Mouse (Mus musculus) regulatory T cell (primary cell): ENCODE results near the gene Opalin.

Source experiments
- in situ Hi-C: fragments of 300-600 bp; cut with MboI, MseI; formaldehyde crosslinking; loops from one replicate; pipeline ENCODE4 v1.15.1; 2025; ENCODE audit warnings: high pct_unique_total_duplicates

Gene Opalin

GRCm38 (mm10) chr19:41019164-41019675, 57.7 kb downstream of the Opalin start:
- in situ Hi-C loops = loop anchor here (5.0 kb wide), 1 partner anchor 57 kb away; no protein-coding TSS in a partner anchor

GRCm38 (mm10) chr19:41015951-41016716, 60.8 kb downstream of the Opalin start:
- in situ Hi-C loops = loop anchor here (5.0 kb wide), 1 partner anchor 54 kb away; no protein-coding TSS in a partner anchor

DNA sequence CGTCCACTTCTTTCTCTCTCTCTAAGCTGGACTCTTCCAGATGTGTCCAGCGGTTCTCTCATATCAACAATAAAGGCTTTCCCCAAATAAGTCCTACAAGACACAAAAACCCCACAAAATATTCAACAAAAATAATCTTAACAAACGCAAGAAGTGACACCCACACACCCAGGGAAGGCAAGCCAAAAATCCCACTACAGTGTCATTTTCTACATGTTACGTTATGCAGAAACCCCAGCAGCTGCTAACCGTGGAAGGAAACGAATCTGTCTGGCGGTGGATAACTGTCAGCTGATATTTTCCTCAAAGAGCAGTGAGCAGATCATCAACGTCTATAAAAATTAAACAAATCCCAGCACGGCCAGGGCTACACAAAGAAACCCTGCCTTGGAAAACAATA, 62.9 kb downstream of the Opalin start:
- in situ Hi-C loops = no loop called here

GRCm38 (mm10) chr19:41013591-41013990, 63.3 kb downstream of the Opalin start:
- in situ Hi-C loops = no loop called here
